Mouse (Mus musculus) c-Kit-negative CD71-positive TER-119-positive erythroid progenitor cells, embryonic 14.5 days (primary cell): ENCODE data around the gene Osbp2.
A peak's percentile ranks its signal among the peaks of the same experiment; 100 is the strongest.

ENCODE experiments used
- DNase-seq: peaks from one replicate; pipeline ENCODE4 v3.0.0-alpha.2; 2013; ENCODE audit warnings: low read depth, low spot score

Gene Osbp2

GRCm38 (mm10) chr11:3823378-3823777 is 40.3 kb downstream of the Osbp2 start:
- DNase-seq = no peak

- DNase-seq = no peak
Observed at GRCm38 (mm10) chr11:3817986-3818758, 45.5 kb downstream of the Osbp2 start.

GRCm38 (mm10) chr11:3815951-3816350 is 47.8 kb downstream of the Osbp2 start:
- no peak for DNase-seq

- DNase-seq = no peak
Observed at GRCm38 (mm10) chr11:3813340-3813739, 50.4 kb downstream of the Osbp2 start.

GRCm38 (mm10) chr11:3808162-3808561 is 55.5 kb downstream of the Osbp2 start:
- no peak for DNase-seq

GRCm38 (mm10) chr11:3805362-3805761 is 58.3 kb downstream of the Osbp2 start:
- DNase-seq = peak; percentile 13

GRCm38 (mm10) chr11:3804639-3805038 is 59.1 kb downstream of the Osbp2 start:
- DNase-seq = no peak

- no peak for DNase-seq
Observed at GRCm38 (mm10) chr11:3802057-3802456, 61.6 kb downstream of the Osbp2 start.

GRCm38 (mm10) chr11:3797631-3798215 is 66.0 kb downstream of the Osbp2 start:
- no peak for DNase-seq

- DNase-seq = no peak
Observed at GRCm38 (mm10) chr11:3790736-3791135, 73.0 kb downstream of the Osbp2 start.

GRCm38 (mm10) chr11:3789919-3790318 is 73.8 kb downstream of the Osbp2 start:
- DNase-seq = no peak

GRCm38 (mm10) chr11:3786564-3786963 is 77.1 kb downstream of the Osbp2 start:
- DNase-seq = peak; percentile 48

GRCm38 (mm10) chr11:3775263-3775644 is 88.4 kb downstream of the Osbp2 start:
- DNase-seq = no peak

- DNase-seq = no peak
Observed at GRCm38 (mm10) chr11:3774463-3775262, 89.0 kb downstream of the Osbp2 start.

- DNase-seq = no peak
Observed at GRCm38 (mm10) chr11:3773782-3774462, 89.8 kb downstream of the Osbp2 start.

GRCm38 (mm10) chr11:3773136-3773535 is 90.6 kb downstream of the Osbp2 start:
- DNase-seq = no peak

- no peak for DNase-seq
Observed at GRCm38 (mm10) chr11:3771348-3771747, 92.4 kb downstream of the Osbp2 start.

GRCm38 (mm10) chr11:3767830-3768229 is 95.9 kb downstream of the Osbp2 start:
- no peak for DNase-seq

GRCm38 (mm10) chr11:3766964-3767363 is 96.7 kb downstream of the Osbp2 start:
- DNase-seq = no peak

- no peak for DNase-seq
Observed at GRCm38 (mm10) chr11:3764352-3764751, 99.4 kb downstream of the Osbp2 start.

GRCm38 (mm10) chr11:3761775-3762501 is 101.8 kb downstream of the Osbp2 start:
- DNase-seq = no peak
